Mouse (Mus musculus) neural tube, embryonic 15.5 days (tissue): ENCODE measurements at regions not wholly inside any gene's neighbourhood (a gene's known extent, or its start where the extent isn't known, plus 50 kb on each side); places are given as distances from the start of the nearest gene placed in this dataset.

ENCODE experiments used
- ATAC-seq: fragments of 200-750 bp; cut with Nextera tagmentation; 2 replicates; pipeline ENCODE4 v1.8.0; 2017; ENCODE audit warnings: mild to moderate bottlenecking, moderate TSS enrichment, moderate library complexity; ENCODE audit not compliant: low FRiP score
- H3K27ac ChIP-seq: fragments of 300-500 bp; sonication (generic); replicated peaks from 2 replicates; pipeline ENCODE4 v1.5.1; 2015; ENCODE audit warnings: mild to moderate bottlenecking, inconsistent platforms
- H3K27me3 ChIP-seq: fragments of 300-500 bp; sonication (generic); replicated peaks from 2 replicates; pipeline ENCODE4 v1.6.1; 2015; ENCODE audit warnings: inconsistent platforms
- H3K36me3 ChIP-seq: fragments of 300-500 bp; sonication (generic); 2 replicates; pipeline ENCODE4 v1.6.1; 2015; ENCODE audit warnings: inconsistent platforms
- H3K4me1 ChIP-seq: fragments of 300-500 bp; sonication (generic); 2 replicates; pipeline ENCODE4 v1.6.1; 2015; ENCODE audit warnings: inconsistent platforms
- H3K4me2 ChIP-seq: fragments of 300-500 bp; sonication (generic); 2 replicates; pipeline ENCODE4 v1.6.1; 2015; ENCODE audit warnings: inconsistent platforms, mild to moderate bottlenecking, moderate library complexity
- H3K4me3 ChIP-seq: fragments of 300-500 bp; sonication (generic); replicated peaks from 2 replicates; pipeline ENCODE4 v1.5.1; 2015; ENCODE audit warnings: mild to moderate bottlenecking, inconsistent platforms
- H3K9ac ChIP-seq: fragments of 300-500 bp; sonication (generic); replicated peaks from 2 replicates; pipeline ENCODE4 v1.6.1; 2015; ENCODE audit warnings: mild to moderate bottlenecking, inconsistent platforms
- H3K9me3 ChIP-seq: fragments of 300-500 bp; sonication (generic); replicated peaks from 2 replicates; pipeline ENCODE4 v1.6.1; 2016; ENCODE audit warnings: inconsistent platforms
- WGBS: fragments of 180-500 bp; shearing (Covaris S2); methylation state at CpG from one replicate; pipeline ENCODE4 v1.1.7; 2015; ENCODE audit warnings: mixed read lengths; 5-methylcytosine and 5-hydroxymethylcytosine counted together

DNA sequence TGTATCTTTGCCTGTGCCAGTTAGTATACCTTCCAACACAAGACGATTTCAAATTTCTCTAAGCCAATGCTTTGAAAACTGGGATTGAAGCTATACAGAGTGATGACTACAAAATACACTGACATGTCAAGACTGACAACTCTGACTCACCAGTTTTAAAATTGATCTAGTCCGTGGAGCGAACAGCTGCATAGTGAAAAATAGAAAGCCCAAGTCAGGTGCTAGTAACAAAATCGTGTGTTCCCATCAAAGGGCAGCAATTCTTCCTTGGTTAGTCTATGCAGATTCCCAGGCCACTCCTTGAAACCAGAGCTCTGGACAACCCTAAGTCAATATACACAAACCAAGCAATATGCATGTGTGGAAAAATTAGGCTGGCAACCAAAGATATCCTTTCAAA is 940.6 kb downstream of the Kcna4 start:
- no peaks in the 10 kb centered on the region for H3K36me3 ChIP-seq
- no peak for ATAC-seq
- 0 out of 2 replicates have a peak, but pooled peaks cover under 1% of the 10 kb centered on the region for H3K4me1 ChIP-seq
- no peak overlapping the region for H3K4me3 ChIP-seq
- WGBS, result 91% methylated on average over 4 of the region's 4 CpGs
- no peak overlapping the region for H3K9ac ChIP-seq
- no peak overlapping the region for H3K4me2 ChIP-seq
- H3K9me3 ChIP-seq, result no peaks in the 10 kb centered on the region
- H3K27ac ChIP-seq, result no peak overlapping the region
- H3K27me3 ChIP-seq, result no peaks in the 10 kb centered on the region

DNA sequence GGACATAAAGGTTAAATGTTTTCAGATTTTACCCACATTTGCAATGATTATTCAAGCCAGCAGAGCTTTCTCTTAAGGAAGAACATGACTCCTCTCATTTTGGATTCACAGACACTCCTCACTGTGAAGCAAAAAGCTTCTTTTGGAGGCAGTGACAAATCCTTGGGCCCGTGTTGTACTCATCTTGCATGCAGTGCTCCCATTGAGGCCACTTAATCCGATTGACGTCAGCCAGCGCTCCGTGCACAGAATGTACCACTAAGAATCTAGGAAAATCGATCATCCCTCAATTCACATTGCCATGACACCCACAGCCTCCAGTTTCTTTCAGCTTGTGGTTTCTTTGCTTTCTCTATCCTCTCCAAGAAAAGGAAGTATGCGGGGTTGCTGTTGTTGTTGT is 941.5 kb downstream of the Kcna4 start:
- 56% methylated on average over 7 of the region's 7 CpGs for WGBS
- Histone ChIP-seq H3K4me2 (no peak overlapping the region), H3K9me3 (no peaks in the 10 kb centered on the region), H3K4me3 (no peak overlapping the region), H3K4me1 (0 out of 2 replicates have a peak, but pooled peaks cover 5% of the 10 kb centered on the region), H3K9ac (no peak overlapping the region), H3K27me3 (no peaks in the 10 kb centered on the region), H3K36me3 (no peaks in the 10 kb centered on the region), H3K27ac (no peak overlapping the region)
- no peak for ATAC-seq

DNA sequence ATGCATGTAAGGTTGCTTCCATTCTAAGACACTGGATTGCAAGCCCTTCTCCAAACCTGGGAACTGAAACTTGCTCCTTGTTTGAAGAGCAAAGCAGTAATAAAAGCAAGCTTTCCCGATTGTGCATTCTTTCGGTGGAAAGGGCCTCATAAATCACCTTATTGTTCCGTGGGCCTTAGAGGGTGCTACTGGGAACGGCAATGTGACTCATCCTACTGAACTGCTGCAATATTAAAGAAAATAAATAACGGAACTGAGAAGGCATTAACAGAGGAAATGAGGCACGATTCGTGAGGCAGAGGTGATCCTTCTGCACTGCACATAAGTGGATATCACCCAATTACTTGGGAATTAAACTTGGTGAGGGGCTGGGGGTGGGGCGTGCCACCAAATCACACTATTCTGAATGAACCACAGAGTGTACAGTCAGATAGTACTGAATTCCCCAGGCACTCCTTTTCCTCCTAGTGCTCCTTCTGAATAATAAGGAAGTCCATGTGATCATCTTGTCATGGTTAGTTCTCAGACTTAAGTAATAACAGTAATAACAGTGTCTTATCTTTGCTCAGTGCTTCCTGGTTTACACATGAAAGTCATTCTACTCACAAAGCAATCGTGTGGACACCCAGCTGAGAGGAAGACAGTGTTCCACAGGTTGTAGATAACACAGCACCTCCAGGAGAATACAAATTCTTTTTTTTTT is 946.0 kb downstream of the Kcna4 start:
- Histone ChIP-seq H3K27me3 (no peaks in the 10 kb centered on the region), H3K9me3 (no peaks in the 10 kb centered on the region), H3K9ac (no peak overlapping the region), H3K36me3 (no peaks in the 10 kb centered on the region), H3K4me3 (no peak overlapping the region), H3K27ac (no peak overlapping the region), H3K4me1 (0 out of 2 replicates have a peak, but pooled peaks cover 5% of the 10 kb centered on the region), H3K4me2 (peak overlapping the region; percentile 25)
- WGBS, result 12% methylated on average over 9 of the region's 9 CpGs
- peak; percentile 57; the same call in 1 of the 2 replicates for ATAC-seq
